Mouse (Mus musculus): Measurements from ENCODE around the gene Mfsd5. TPM values are rescaled to one million over a fixed set of nuclear protein-coding genes. Genes with fewer than 3 reads are reported as not detected.
A peak's percentile ranks its signal among the peaks of the same experiment; 100 is the strongest.

Mfsd5 gene
- polyA plus RNA-seq (2015; fragmentation: Nextera tagmentation; extraction: Ambion mirVana) = 58.7 and 59.8 TPM in 2 replicates

DNA sequence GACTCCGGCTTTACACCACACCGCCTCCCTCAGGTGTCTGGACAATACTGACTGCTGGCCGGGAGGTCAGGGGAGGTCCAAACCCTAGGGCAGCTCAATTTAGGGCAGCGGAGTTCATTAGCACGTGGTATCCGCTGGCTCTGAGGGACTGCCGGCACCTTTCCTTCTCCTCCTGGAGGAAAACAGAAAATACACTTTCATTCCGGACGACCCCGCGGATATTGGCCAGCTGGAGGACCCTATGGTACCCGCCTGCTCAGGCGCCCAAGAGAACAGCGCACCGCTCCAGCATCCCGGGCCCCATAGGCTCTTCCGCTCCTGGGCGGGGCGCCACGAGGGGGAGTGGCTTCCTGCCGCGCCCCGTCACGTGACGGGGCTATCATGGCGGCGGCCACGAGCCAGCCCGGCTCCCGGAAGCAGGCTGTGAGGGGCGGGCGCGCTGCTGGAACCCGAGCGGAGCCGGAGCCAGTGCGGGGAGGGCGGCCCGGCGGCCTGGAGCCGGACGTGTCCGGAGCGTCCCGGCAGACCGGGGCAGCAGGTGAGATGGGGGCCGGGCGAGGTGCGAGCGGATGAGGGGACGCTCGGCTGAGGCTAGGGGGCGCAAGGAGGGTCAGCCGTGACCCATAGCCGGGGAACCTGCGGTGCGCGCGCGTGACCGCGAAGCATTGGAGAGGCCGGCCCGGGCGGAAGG is at the start of gene Mfsd5:
TSS of gene Mfsd5 (plus strand) at position 363 of the 691 bp plus-strand sequence.
- peak; percentile 92 for ATAC-seq
- under 1% methylated on average over 64 of the region's 65 CpGs for WGBS
- H3K9ac ChIP-seq (ENCODE audit: low read depth, low read length) = peak within 1 kb of the TSS; percentile 91
- H3K4me3 ChIP-seq (ENCODE audit: low read depth, low read length) = peak within 1 kb of the TSS; percentile 90
- peaks cover 7% of the 10 kb centered on the region; the same call in 1 of the 2 replicates for H3K36me3 ChIP-seq (ENCODE audit: control insufficient read depth, insufficient read depth, low read length)
- no peaks in the 10 kb centered on the region for H3K9me3 ChIP-seq (replicated peaks; ENCODE audit: control insufficient read depth, low read length, poor library complexity, severe bottlenecking)
- H3K27ac ChIP-seq (ENCODE audit: low read length) = peak within 1 kb of the TSS; percentile 89
- H3K4me1 ChIP-seq (ENCODE audit: control insufficient read depth, insufficient read depth, low read length) = peaks cover 17% of the 10 kb centered on the region
- peak within 1 kb of the TSS; percentile 79 for H3K4me2 ChIP-seq (ENCODE audit: low read length)
- H3K27me3 ChIP-seq (ENCODE audit: control insufficient read depth, insufficient read depth, low read depth, low read length) = no peaks in the 10 kb centered on the region

DNA sequence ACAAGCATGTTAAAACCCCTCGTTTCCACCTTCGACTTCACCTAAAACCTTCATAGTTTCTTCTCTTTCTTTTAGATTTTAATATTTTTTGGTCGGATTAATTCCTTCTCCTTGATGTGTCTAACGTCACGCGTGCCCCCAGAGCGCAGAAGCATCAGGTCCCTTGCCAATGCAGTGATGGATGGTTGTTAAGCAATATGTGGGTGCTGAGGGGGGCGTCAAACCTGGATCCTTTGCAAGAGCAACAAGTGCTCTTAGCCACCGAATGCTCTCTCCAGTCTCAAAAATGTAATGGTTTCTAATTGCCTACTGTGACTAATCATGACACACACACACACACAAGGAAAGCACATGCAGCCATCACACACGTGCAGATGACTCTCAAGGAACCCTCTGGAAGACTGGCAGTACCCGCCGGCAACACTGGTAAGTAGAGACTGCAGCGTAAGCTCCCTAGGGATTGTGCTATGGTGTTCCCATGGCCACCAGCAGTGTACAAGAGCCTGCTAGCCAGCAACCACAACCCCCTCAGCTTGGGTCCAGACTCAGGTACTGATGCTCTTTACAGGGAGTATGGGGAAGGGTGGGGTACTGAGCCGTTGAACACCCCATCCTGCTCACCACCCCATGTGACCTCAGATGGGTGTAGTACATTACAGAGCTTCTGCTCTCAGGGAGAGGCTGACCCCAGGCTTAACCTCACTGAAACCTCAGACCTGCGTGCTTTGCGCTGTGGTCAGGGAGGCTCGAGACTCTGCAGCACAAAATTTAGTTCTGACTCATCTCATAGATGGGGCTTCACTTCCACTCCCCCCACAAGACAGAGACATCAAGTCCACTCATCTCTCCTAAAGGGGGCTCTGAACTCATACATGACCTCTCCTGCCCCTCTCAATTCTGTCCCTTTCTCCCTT is 48.6 kb upstream of the Mfsd5 start:
- Histone ChIP-seq H3K27ac (ENCODE audit: low read length) (no peak overlapping the region), H3K4me3 (ENCODE audit: low read depth, low read length) (no peak overlapping the region), H3K9me3 (replicated peaks; ENCODE audit: control insufficient read depth, low read length, poor library complexity, severe bottlenecking) (no peaks in the 10 kb centered on the region), H3K36me3 (ENCODE audit: control insufficient read depth, insufficient read depth, low read length) (no peaks in the 10 kb centered on the region), H3K9ac (ENCODE audit: low read depth, low read length) (no peak overlapping the region), H3K27me3 (ENCODE audit: control insufficient read depth, insufficient read depth, low read depth, low read length) (no peaks in the 10 kb centered on the region), H3K4me2 (ENCODE audit: low read length) (no peak overlapping the region), H3K4me1 (ENCODE audit: control insufficient read depth, insufficient read depth, low read length) (no peaks in the 10 kb centered on the region; the same call in 1 of the 2 replicates)
- no peak for ATAC-seq
- 84% methylated on average over 17 of the region's 17 CpGs for WGBS

DNA sequence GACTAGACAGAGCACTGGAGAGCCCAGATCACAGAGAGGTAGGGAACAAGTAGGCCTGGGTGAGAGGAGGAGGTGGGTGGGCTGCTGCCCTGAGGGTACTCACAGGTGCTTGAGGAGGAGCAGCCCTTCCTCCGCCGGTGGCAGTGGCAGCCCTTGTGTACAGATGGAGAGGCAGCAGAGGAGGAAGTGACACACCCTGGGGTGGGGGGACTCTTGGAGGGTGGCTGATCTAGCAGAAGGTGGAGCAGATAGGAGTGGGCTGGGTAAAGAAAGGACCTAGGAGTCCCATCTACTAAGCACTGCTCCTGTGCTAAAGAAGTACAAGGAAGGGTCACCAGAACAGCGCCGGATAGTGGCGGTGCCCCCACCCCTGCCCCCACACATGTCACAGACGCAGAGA is 47.5 kb upstream of the Mfsd5 start, which contains the start of gene Itgb7:
TSS of gene Itgb7 (minus strand) at position 197 of the 400 bp plus-strand sequence.
- H3K9me3 ChIP-seq (replicated peaks; ENCODE audit: control insufficient read depth, low read length, poor library complexity, severe bottlenecking) = no peaks in the 10 kb centered on the region
- H3K4me2 ChIP-seq (ENCODE audit: low read length) = no peak within 1 kb of the TSS
- H3K4me3 ChIP-seq (ENCODE audit: low read depth, low read length) = no peak within 1 kb of the TSS
- no peaks in the 10 kb centered on the region for H3K27me3 ChIP-seq (ENCODE audit: control insufficient read depth, insufficient read depth, low read depth, low read length)
- 61% methylated on average over 6 of the region's 6 CpGs for WGBS
- no peaks in the 10 kb centered on the region for H3K36me3 ChIP-seq (ENCODE audit: control insufficient read depth, insufficient read depth, low read length)
- no peak within 1 kb of the TSS for H3K9ac ChIP-seq (ENCODE audit: low read depth, low read length)
- H3K27ac ChIP-seq (ENCODE audit: low read length) = no peak within 1 kb of the TSS
- ATAC-seq = no peak
- H3K4me1 ChIP-seq (ENCODE audit: control insufficient read depth, insufficient read depth, low read length) = no peaks in the 10 kb centered on the region; the same call in 1 of the 2 replicates

- no peak overlapping the region for H3K4me3 ChIP-seq (ENCODE audit: low read depth, low read length)
- H3K27ac ChIP-seq (ENCODE audit: low read length) = no peak overlapping the region
- WGBS = 89% methylated on average over 7 of the region's 7 CpGs
- no peaks in the 10 kb centered on the region; the same call in 1 of the 2 replicates for H3K4me1 ChIP-seq (ENCODE audit: control insufficient read depth, insufficient read depth, low read length)
- H3K27me3 ChIP-seq (ENCODE audit: control insufficient read depth, insufficient read depth, low read depth, low read length) = no peaks in the 10 kb centered on the region
- no peak overlapping the region for H3K9ac ChIP-seq (ENCODE audit: low read depth, low read length)
- H3K4me2 ChIP-seq (ENCODE audit: low read length) = no peak overlapping the region
- H3K36me3 ChIP-seq (ENCODE audit: control insufficient read depth, insufficient read depth, low read length) = no peaks in the 10 kb centered on the region
- no peaks in the 10 kb centered on the region for H3K9me3 ChIP-seq (replicated peaks; ENCODE audit: control insufficient read depth, low read length, poor library complexity, severe bottlenecking)
- ATAC-seq = no peak
Observed at GRCm38 (mm10) chr15:102232764-102233163, 46.5 kb upstream of the Mfsd5 start.

GRCm38 (mm10) chr15:102233896-102234295 is 45.4 kb upstream of the Mfsd5 start:
- WGBS = 13% methylated on average over 2 of the region's 2 CpGs
- no peak overlapping the region for H3K4me3 ChIP-seq (ENCODE audit: low read depth, low read length)

DNA sequence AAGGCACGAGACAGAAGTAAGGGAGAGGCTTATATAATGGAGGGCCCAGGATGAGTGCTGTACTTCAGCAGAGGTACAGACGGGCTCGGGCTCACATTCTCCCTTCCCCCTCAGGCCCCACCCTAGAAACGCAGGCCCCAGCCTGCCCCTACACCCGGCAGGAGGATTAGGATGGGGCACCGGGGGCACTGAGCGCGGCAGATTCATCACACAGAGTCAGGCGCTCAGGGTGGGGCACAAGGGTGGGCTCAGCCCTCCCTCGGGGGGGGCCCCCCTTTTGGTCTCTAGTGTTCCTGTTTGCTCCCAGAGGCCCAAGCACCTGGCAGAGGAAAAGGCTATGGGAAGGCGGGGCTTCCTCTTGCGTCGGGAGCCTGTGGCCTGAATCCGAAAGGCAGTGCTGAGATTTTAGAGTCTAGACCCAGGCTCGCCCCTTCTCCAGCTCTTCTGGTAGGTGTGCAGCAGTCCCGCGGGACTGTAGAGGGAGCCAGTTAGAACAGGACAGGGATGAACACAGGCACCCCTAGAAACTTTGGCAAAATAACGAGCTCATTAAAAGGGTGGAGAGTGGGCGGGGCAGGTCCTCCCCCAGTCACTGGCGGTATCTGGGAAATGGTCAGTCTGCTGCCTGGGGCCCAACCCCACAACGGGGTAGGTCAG is 43.8 kb upstream of the Mfsd5 start:
- no peak overlapping the region for H3K4me2 ChIP-seq (ENCODE audit: low read length)
- 16% methylated on average over 21 of the region's 21 CpGs for WGBS

More at GRCm38 (mm10) chr15:102233896-102234295, 45.4 kb upstream of the Mfsd5 start:
- Histone ChIP-seq H3K36me3 (ENCODE audit: control insufficient read depth, insufficient read depth, low read length) (no peaks in the 10 kb centered on the region), H3K9me3 (replicated peaks; ENCODE audit: control insufficient read depth, low read length, poor library complexity, severe bottlenecking) (no peaks in the 10 kb centered on the region), H3K4me1 (ENCODE audit: control insufficient read depth, insufficient read depth, low read length) (no peaks in the 10 kb centered on the region; the same call in 1 of the 2 replicates), H3K4me2 (ENCODE audit: low read length) (no peak overlapping the region), H3K27ac (ENCODE audit: low read length) (no peak overlapping the region), H3K27me3 (ENCODE audit: control insufficient read depth, insufficient read depth, low read depth, low read length) (no peaks in the 10 kb centered on the region), H3K9ac (ENCODE audit: low read depth, low read length) (no peak overlapping the region)
- ATAC-seq = no peak

GRCm38 (mm10) chr15:102238543-102239259 is 40.6 kb upstream of the Mfsd5 start:
- no peak overlapping the region for H3K4me2 ChIP-seq (ENCODE audit: low read length)
- peaks cover 24% of the 10 kb centered on the region for H3K27me3 ChIP-seq (ENCODE audit: control insufficient read depth, insufficient read depth, low read depth, low read length)
- no peaks in the 10 kb centered on the region for H3K9me3 ChIP-seq (replicated peaks; ENCODE audit: control insufficient read depth, low read length, poor library complexity, severe bottlenecking)
- no peaks in the 10 kb centered on the region for H3K36me3 ChIP-seq (ENCODE audit: control insufficient read depth, insufficient read depth, low read length)
- H3K4me1 ChIP-seq (ENCODE audit: control insufficient read depth, insufficient read depth, low read length) = no peaks in the 10 kb centered on the region; the same call in 1 of the 2 replicates
- no peak overlapping the region for H3K4me3 ChIP-seq (ENCODE audit: low read depth, low read length)
- H3K9ac ChIP-seq (ENCODE audit: low read depth, low read length) = no peak overlapping the region
- no peak overlapping the region for H3K27ac ChIP-seq (ENCODE audit: low read length)
- whole genome bisulfite sequencing = 87% methylated on average over 14 of the region's 14 CpGs
- no peak for ATAC-seq

More for the DNA sequence above, 43.8 kb upstream of the Mfsd5 start:
- peaks cover 1% of the 10 kb centered on the region; the same call in 1 of the 2 replicates for H3K27me3 ChIP-seq (ENCODE audit: control insufficient read depth, insufficient read depth, low read depth, low read length)
- H3K4me1 ChIP-seq (ENCODE audit: control insufficient read depth, insufficient read depth, low read length) = no peaks in the 10 kb centered on the region; the same call in 1 of the 2 replicates
- no peak overlapping the region for H3K4me3 ChIP-seq (ENCODE audit: low read depth, low read length)
- H3K9me3 ChIP-seq (replicated peaks; ENCODE audit: control insufficient read depth, low read length, poor library complexity, severe bottlenecking) = no peaks in the 10 kb centered on the region
- no peaks in the 10 kb centered on the region for H3K36me3 ChIP-seq (ENCODE audit: control insufficient read depth, insufficient read depth, low read length)
- H3K27ac ChIP-seq (ENCODE audit: low read length) = no peak overlapping the region
- peak overlapping the region; percentile 32; the same call in 1 of the 2 replicates for H3K9ac ChIP-seq (ENCODE audit: low read depth, low read length)
- no peak for ATAC-seq

GRCm38 (mm10) chr15:102239260-102239590 is 40.0 kb upstream of the Mfsd5 start:
- Histone ChIP-seq H3K9ac (ENCODE audit: low read depth, low read length) (no peak overlapping the region), H3K4me3 (ENCODE audit: low read depth, low read length) (no peak overlapping the region), H3K27me3 (ENCODE audit: control insufficient read depth, insufficient read depth, low read depth, low read length) (peaks cover 29% of the 10 kb centered on the region), H3K4me2 (ENCODE audit: low read length) (no peak overlapping the region), H3K36me3 (ENCODE audit: control insufficient read depth, insufficient read depth, low read length) (no peaks in the 10 kb centered on the region), H3K4me1 (ENCODE audit: control insufficient read depth, insufficient read depth, low read length) (no peaks in the 10 kb centered on the region; the same call in 1 of the 2 replicates), H3K9me3 (replicated peaks; ENCODE audit: control insufficient read depth, low read length, poor library complexity, severe bottlenecking) (no peaks in the 10 kb centered on the region), H3K27ac (ENCODE audit: low read length) (no peak overlapping the region)
- WGBS = 8% methylated on average over 9 of the region's 9 CpGs
- peak; percentile 83; the same call in 1 of the 2 replicates for ATAC-seq
